Mouse (Mus musculus) left cerebral cortex, adult 9 months (tissue): ENCODE results near the gene Bmyc.
A peak's percentile ranks its signal among the peaks of the same experiment; 100 is the strongest.
"Not testable (repeated sequence)": the region's sequence is repeated elsewhere in the genome, so short reads cannot be mapped to it uniquely, and the experiment has no call there.

Experiments
- DNase-seq, 2 experiments: peaks; one replicate each; pipeline ENCODE4 v3.0.0; 2022; ENCODE audit warnings: low spot score in 2 of 2

Gene Bmyc

DNA sequence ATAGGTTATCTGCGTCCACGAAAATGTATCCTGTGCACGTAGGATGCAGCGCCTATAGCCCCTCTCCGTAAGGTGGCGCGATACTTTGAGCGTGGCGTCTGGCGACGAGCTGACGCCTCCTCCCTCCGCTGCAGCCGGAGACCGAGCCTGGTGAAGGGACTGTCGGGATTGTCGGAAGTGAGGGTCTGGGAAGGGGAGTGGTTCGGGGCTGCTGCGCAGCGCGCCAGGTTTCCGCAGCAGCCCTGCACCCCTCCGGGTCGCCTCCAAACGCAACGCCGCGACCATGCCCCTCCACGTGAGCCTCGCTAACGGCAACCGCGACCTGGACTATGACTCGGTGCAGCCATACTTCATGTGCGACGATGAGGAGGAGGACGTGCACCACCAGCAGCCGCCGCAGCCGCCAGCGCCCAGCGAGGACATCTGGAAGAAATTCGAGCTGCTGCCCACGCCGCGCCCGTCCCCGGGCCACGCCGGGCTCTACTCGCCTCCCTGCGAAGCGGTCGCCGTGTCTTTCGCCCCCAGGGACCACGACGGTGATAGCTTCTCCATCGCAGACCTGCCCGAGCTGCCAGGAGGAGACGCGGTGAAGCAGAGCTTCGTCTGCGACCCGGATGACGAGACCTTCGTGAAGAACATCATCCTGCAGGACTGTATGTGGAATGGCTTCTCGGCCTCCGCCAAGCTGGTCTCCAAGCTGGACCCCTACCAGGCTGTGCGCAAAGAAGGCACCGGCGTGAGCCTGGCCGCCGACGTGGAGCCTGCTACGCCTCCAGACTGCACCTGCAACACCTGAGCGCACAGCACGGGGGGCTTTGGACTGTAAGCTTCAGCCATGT is at the start of gene Bmyc:
Bmyc (plus strand) TSS at position 97 of the 839 bp plus-strand sequence.
- DNase-seq = peak; percentile 81 to 89

DNA sequence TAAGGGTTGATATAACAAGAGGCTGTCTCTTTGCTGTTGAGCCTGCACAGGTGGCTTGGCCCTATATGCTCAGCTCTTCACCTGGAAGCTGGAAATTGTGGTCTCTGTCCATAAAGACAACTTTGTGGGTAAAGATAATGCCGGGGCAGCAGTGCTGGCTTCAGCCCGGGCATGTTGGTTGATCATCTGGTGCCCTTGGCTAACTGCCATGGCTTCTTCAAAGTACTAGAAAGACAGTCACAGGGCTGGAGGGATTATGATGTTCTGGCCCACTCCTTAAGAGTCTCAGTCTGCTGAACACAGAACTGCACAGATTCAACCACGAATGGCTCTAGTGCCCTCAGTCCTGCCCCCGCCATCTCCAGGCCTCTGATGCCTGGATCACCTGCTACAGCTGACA is 49.3 kb upstream of the Bmyc start:
- no peak for DNase-seq

DNA sequence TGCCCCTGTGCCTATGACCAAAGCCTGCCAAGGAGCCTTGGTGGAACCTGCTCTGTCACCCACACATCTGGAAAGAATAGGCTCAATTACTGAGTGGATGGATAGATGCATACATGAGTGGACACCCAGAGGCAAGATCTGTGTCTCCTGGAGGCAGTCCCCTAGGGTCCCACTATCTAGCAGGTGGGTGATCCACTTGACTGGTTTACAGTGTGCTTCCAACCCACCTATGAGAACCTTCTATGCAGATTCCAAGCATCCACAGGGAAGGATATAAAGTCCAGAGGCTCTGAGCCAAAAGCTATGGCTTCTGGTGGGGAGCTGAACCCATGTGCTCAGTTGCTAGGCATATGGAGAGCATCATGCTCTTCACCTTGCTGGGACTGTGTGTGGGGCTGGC is 48.9 kb upstream of the Bmyc start, which contains the start of gene Lcn5:
Lcn5 (plus strand) TSS at position 301 of the 400 bp plus-strand sequence.
- no peak for DNase-seq

DNA sequence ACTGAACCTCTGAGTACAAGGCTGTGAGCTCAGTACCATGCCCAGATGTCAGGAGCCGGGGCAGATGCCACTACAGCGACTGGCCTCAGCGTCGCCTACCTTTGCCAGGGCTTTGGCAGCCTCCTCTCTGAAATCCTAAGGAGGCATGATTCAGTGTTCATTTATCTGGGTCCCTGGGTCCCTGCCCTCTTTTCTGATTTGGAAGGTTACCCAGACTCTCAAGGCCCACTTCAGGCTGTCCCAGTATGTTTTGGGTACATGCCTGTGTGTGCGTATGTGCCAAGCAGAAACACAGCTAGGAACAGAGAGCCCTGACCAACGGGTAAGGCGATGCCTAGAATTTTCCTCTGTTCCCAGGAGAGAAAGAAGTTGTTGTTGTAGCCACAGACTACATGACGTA is 46.3 kb upstream of the Bmyc start:
- DNase-seq = no peak

DNA sequence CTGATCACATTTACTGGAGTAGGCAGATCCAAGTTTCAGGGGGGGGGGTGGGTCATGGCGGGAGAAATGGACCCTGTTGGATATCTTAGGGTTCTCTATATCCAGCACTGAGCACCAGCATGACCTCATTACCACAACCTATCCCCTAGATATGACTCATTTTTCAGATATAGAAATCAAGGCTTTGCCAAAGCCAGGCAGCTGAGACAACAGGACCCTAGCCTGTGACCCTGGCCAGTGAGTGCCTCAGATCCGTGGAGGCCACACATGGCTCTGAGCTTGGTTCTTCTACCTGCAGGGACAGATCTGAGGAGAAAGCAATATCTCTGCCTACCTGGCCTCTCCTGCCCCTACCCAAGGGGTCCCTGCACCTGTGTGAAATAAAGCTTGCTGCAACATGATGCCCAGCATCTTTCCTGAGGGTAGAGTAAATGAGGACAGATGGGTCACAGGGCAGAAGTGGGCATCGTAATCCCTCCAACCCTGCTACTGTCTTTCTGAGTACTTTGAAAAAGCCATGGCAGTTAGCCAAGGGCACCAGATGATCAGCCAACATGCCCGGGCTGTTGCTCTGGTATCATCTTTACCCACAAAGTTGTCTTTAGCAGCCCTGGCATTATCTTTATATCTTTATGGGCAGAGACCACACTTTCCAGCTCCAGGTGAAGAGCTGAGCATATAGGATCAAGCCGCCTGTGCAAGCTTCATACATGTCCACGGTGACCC is 45.1 kb upstream of the Bmyc start:
- no peak for DNase-seq

DNA sequence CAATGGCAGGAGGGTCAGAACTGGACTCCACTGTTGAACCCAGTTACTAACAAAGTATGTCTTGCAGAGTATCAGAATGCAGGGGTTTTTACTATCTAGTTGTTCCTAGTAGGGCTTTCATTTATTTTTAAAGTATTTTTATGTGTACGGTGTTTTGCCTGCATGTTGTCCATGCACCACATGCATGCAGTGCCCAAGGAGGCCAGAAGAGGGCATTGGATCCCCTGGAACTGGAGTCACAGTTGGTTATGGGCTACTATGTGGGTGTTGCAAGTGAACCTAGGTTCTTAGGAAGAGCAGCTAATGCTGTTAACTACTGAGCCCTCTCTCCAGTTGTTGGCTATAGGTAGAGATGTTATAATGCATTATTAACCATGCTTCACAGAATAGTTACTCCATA is 43.0 kb upstream of the Bmyc start:
- peak in 1 of 2 experiments; percentile 34 for DNase-seq

DNA sequence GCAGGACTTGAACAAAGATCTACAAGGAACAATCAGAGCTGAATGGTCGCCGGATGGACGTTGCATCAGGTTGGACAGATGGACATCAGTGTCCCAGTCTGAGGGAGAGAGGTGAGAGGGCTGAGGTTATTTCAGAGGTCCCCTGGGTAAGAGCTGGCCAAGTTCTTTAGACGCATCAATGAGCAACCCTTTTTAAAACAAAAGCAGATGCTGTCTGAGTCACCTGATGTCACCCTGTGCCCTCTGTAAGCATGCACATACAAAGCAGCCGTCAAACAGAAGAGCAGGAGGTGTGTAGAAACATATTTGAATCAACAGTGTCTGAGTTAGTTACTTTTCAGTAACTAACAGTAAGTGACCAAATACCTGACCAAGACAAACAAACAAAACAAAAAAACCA is 42.4 kb upstream of the Bmyc start:
- DNase-seq = no peak

DNA sequence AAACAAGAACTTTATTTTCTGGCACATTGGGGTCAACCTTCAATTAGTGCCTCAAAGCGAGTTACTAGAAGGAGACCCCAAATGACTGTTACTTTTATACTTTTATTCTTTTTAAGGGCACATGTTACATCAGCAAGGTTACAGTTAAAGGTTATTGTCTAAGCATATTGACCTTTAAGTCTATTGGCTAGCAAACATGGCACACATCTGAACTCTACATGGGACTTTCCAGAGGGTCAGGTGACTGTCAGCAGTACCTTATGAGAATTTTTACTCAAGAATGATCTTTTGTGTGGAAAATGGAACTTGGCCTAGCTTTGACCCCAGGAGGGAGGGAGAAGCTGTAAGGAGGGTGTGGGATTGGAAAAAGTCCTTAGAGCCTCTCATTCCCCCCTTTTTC is 40.0 kb upstream of the Bmyc start:
- no peak for DNase-seq

DNA sequence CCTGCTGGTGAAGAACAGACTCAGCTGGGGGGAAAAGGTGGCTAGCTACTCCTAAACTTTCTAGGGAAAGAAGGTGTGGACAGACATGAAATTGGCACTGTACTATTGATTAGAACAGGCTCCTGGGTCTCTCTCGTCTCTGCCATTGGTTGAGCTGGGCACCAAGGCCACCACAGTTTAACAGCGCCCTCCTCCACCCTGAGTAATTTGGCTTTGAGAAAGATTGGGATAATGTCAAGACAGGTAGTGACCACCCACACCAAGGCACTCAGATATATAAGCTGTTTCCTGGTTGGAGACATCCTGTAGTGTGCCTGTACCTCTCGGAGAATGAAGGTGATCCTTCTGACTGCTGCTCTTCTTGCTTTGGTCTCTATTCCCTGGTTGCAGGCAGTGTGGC is 30.1 kb upstream of the Bmyc start, which contains the start of gene Lcn6:
Lcn6 (plus strand) TSS at position 301 of the 400 bp plus-strand sequence.
- DNase-seq = no peak

DNA sequence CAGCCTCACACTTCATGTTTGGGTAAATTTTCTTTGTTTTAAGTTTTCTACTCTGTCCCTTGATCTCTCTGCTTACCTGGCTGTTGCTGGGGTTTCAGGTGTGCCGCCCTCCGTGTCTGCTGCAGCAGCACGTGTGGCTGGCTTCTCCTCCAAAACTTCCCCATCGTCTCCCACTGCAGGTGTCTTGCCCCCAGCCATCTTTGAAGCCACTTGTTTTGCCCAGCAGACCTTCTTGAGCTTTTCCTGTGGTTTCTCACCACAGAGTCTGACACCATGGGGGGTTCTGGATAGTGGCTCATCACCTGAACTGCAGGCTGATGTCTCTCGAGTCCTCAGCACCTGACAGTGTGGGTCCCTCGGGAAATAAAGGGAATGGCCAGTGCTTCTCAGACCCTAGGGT is 27.0 kb upstream of the Bmyc start:
- DNase-seq = no peak

DNA sequence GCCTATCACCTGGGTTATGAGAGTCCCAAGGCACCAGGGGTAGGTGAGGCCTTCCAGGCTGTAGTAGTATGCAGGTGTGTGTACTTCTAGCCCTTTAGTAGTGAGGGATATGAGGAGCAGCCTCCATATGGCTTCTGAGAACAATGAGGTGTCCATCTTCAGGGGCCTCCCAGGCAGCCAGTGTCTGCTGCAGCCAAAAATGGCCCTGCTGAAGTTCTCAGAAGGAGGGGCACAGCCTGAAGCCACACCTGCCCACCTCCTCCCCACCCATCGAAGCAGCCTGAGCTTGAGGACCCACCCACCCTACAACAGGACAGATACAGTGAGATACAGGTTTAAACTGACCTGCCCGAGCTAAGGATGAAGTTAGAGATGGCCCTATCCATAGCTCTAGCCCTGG is 24.1 kb upstream of the Bmyc start, which contains the start of gene Lcn10:
Lcn10 (plus strand) TSS at position 301 of the 400 bp plus-strand sequence.
- DNase-seq = no peak

DNA sequence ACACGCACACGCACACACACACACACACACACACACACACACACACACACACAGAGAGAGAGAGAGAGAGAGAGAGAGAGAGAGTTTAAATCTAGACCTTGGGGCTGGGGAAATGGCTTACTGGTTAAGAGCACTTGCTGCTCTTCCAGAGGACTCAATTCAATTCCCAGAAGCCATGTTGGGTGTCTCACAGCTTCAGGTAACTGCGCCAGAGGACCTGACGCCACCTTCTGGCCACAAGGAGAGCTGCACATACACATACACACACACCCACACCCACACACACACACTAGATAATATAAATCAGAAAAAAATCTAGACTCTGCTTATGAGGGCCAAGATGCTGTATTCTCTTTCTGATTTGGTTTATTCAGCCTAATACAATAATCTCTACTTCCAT is 19.6 kb upstream of the Bmyc start:
- DNase-seq = no peak

DNA sequence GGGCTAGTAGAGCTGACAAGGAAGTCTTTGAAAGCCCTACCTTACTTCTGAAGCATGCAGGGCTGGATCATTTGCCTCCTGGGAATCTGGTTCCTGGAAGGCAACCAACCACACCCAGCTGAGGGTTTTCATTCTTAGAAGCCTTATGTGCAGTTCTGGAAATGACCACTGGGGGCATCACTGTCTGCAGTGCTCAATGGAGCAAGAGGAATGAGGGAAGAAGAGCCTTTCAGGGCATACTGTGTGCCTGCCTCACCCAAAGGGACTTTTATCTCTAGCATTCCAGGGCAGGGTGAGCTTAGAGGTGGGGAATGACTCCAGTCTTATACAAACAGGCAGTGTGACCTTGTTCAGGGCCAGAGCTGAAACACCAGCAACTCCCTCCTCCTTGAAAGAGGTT is 11.9 kb upstream of the Bmyc start:
- peak in 1 of 2 experiments; percentile 57 for DNase-seq

DNA sequence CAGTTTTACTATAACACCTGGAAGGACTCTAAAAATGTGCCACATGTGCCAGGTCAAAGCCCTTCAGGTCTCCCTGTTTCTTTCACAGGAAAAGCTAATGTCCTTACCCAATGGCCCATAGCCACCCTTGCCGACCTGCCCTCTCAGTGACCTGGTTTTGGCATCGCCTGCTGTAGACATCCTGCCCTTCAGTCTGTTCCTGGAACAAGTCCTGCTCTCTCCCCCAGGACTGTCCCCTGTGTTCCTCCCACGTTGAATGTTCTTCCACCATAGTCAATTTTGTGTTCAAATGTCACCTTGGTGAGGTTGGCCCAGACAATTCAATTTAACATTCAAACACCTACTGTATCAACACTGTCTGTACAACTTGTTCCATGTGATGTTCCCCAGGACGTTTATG is 9.6 kb upstream of the Bmyc start:
- DNase-seq = no peak

DNA sequence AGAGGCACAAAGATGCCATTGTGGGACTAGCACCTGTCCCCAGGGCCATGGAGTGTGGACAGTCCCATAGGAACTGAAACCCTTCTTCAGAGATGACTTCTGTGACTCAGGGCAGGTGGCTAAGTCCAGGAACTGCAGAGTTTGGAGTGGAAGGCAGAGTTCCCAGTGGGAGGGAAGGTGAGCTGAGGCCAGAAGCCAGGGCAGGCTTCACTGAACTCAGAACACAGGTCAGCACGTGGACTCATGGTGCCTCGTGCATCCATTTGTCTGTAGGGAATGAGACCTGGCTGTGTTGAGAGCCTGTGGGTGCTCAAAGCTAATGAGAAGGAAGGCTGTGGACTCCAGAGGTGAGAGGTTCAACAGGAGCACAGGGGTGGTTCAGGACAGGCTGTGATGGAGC is 7.8 kb upstream of the Bmyc start:
- DNase-seq = no peak

DNA sequence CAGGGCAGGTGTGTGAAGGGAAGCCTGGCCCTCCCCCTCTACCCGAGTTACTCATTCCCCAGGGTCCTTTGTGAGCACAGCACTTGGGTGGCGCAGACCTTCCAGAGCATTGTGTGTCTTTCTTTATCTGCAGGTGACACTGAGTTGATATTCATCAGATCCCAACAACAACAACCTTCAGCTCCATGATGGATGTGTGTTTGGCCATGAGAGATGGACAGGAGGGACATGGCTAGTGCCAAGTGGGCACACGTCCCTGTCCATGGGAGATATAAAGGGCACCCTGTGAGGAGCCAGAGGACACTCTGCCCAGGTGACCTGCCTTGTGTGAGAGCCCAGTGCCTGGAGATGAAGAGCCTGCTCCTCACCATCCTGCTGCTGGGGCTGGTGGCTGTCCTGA is 6.8 kb upstream of the Bmyc start, which contains the start of gene Obp2a:
Obp2a (plus strand) TSS at position 301 of the 400 bp plus-strand sequence.
- not testable (repeated sequence) for DNase-seq

DNA sequence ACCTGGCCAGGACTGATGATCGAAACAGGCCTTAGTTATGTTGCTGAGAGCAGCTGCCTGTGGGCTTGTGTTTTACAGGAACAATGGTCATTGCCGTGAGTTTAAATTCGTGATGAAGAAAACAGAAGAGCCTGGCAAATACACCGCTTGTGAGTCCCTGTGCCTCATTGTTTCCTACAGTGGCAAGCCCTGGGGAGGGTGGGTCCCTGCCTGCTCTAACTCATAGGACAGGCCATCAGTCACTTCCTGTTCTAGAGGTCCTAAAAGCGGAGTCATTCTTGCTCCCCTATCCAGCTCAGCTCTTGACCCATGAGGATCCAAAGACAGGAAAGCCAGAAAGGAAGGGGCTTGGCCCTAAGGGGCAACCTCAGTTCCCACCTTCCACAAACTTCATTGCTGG is 5.5 kb upstream of the Bmyc start:
- DNase-seq = no peak

DNA sequence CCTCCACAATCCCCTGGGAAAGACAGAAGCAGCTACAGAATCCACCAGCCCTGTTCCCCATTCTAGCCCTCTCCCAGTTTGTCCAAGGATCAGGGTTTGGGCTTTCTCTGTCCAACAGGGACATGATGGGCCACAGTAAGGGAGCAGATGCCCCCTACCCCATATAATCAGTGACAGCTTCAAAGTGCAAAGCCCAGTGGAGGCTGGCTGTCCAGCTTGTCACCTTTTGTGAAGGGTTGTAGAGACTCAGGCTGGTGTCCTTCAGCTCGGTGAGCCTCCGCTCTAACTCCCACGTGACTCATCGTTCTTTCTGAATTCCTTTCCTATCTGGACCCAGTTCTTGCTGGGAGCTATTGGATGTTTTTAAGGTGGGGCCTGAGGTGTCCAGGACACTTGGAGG is 2.8 kb upstream of the Bmyc start:
- DNase-seq = no peak

DNA sequence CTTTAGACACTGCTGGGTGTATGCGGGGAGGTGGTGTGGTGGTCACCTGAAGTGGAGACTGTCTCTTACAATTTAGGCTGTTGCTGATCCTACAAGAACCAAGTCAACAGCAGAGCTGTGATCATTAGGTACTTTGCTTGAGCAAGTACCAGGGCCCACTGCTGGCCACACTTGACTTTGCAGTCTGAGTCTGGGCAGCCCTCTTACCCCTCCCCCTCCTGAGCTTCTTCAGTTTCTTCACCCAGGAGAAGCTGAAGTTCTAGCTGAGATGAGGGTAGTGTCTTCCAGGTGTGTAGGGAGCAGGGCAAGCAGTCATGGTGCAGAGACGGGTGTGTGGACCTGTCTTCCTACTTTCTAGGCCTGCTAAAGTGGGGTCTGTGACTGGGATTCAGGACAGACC is 1.6 kb downstream of the Bmyc start:
- DNase-seq = peak; percentile 23 to 51

DNA sequence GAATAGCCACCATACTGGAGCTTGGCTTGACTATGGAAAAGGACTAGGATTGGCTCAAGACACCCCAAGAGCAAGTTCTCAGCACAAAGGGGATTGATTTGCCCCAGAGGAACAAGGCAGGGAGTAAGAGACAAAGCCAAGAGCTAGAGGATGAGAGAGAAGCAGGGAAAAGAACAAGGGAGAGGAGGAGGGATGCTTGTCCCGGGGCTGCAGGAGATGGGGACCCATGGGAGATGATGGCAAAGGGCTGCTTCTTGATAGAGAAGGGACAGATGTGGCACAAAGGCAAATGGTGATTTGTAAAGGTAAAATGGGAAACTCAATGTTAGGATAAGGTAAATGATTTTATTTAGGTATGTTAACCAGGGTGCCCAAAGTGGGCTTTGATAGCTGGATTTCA is 2.5 kb downstream of the Bmyc start:
- DNase-seq = not testable (repeated sequence)

DNA sequence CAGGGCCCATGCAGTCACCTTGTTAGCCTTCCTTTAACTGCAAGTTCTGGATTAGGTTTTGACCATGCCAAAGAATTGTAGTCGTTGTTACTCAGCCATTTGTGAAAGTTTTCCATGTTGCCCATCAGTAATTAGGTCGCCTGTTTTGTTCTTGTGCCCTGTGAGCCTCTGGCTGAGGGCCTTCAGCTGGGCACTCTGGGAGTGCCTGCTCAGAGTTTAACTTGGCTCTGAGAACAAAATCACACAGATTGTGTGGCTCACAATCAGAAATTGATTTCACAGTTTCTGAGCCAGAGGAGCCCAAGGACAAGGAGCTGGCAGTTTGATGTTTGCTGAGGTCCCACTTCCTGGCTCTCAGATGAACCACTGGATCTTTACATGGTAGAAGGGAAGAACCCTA is 3.3 kb downstream of the Bmyc start:
- not testable (repeated sequence) for DNase-seq

DNA sequence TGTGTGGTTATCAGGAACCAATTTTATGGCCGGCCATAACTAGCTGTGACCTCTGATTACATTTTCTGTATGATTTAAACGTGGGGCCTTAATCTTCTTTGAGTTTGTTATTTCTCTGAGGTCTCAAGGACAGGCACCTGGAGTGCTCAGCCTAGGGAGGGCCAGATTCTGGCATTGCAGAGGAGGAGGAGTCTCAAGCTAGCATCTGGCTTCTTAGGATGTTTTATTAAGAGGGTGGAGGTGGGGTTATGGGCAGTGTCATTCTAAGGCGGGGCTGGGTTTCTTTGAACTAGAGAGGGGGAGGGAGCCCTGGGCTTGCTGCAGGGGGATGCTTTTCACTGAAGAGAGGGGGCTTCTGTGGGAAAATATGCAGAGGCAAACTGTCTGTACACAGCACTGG is 5.1 kb downstream of the Bmyc start:
- not testable (repeated sequence) for DNase-seq

DNA sequence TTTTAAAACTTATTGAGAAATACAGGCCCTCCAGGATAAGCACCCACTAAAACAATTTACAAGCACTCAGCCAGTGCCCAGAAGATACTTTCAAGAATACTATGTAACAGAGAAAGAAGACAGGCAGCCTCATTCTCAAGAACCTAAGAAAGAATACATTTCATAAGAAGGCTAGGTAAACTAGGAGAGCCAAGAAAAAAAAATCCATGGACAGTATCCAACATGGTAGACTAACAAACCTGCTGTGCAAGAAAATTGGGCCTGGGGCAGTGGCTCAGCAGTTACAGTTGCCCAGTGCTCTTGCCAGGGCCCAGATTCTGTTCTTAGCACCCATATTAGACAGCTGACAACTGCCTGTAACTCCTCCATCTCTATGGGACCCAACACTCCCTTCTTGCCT is 10.7 kb downstream of the Bmyc start:
- no peak for DNase-seq
